Mouse (Mus musculus): ENCODE measurements around the gene Bahcc1.

- TF ChIP-seq CHD2 (IDR thresholded peaks at IDR 0.05; ENCODE audit: low read depth, low read length) (no peak), HCFC1 (IDR thresholded peaks at IDR 0.05; ENCODE audit: borderline replicate concordance, insufficient read depth, low read length) (no peak), ZC3H11A (IDR thresholded peaks at IDR 0.05; ENCODE audit: borderline replicate concordance, low read depth, low read length) (no peak), MAFK (IDR thresholded peaks at IDR 0.05; ENCODE audit: insufficient read depth, low read depth, low read length) (no peak)
These were observed 18.5 kb downstream of the Bahcc1 start for GRCm38 (mm10) chr11:120250991-120251949.

Data from ES-E14 (cell line).